Mouse (Mus musculus): ENCODE measurements around the gene Ifrd1.

DNA sequence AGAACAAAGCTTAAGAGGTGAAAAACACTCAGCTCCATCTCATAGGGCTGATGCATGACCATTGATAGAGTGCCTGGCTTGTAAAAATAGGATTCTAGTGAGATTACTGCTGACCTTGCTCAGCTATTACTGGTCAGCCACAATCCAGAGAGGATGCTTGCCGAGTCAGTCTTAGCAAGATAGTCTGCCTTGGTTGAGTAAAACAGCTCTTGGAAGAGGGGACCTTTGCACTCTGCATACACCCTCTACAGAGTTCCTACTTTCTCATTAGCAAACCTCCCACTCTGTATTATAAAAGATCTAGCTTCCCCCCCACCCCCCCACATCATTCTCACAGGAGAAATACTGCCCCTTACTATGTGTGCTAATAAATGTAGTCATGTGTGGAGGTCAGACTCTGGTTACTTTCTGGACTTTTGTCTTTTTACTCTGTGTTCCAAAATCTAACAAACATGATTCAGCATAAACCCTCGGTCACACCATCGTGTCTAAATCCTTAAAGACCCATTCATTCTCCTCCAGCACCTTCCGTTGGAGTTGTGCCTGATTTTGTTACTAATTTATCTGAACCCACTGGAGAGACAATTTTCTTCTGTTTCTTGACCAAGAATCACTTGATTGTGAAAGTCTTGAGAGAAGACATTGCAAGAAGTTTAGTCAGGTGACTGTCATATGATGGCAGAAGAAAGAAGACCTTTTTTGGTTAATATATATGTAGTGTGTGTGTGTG is 32.5 kb upstream of the Ifrd1 start:
- TF ChIP-seq POLR2A (IDR thresholded peaks at IDR 0.05; ENCODE audit: insufficient read depth, low read depth, low read length) (no peak), CTCF (IDR thresholded peaks at IDR 0.05; ENCODE audit: insufficient read depth, low read depth, low read length) (no peak)

Measured in olfactory bulb, adult 2 months (tissue).